28 mouse cellular contexts compared by ENCODE assay signal in the genomic region with DNA sequence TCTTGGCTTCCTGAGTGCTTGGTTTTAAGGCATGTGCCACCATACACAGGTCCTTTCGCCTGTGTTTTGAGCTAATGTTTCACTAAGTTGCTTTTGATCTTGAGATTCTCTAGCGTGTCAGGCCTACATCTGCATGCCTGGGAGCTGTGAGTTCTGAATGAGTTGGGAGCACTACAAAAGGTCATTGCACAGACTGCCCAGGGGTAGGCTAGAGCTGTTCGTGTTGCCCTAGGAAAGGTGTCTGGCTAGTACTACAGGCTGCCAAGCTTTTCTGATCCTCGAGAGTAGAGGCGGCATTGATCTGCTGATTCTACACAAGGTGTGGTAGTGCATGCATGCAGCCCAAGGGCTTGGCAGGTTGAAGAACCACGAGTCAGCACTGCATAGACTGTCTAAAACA. TPM values are rescaled to one million over a fixed set of nuclear protein-coding genes. Genes with fewer than 3 reads are reported as not detected.
DNase-seq lines count a peak whose midpoint lies in the region; ATAC-seq lines count a peak whose summit lies in the region.
"Had no signal": no experiment of that assay in that cellular context is flagged by ENCODE, and none has a peak within 500 bp of the region (broad histone marks: within the 10 kb centered on the region; RNA-seq: fewer than 3 reads in every experiment).

No protein-coding gene starts in this region.

- H3K9me3 ChIP-seq in midbrain, embryonic 13.5 days: no peaks in the 10 kb centered on the region
- H3K9me3 ChIP-seq in midbrain, embryonic 10.5 days (replicated peaks): no peaks in the 10 kb centered on the region
- H3K9me3 ChIP-seq in midbrain, embryonic 16.5 days (replicated peaks; ENCODE audit: control insufficient read depth, low read length, poor library complexity, severe bottlenecking): no peaks in the 10 kb centered on the region
- H3K9me3 ChIP-seq: forebrain, embryonic 12.5 days; G1E; heart, embryonic 13.5 days; hindbrain, embryonic 10.5 days; liver, embryonic 12.5 days; megakaryocyte, embryonic 14.5 days; neural tube, embryonic 15.5 days had no signal

- H3K4me3 ChIP-seq in midbrain, embryonic 13.5 days (replicated peaks): no peak overlapping the region
- H3K4me3 ChIP-seq in midbrain, embryonic 10.5 days: no peak overlapping the region
- H3K4me3 ChIP-seq in midbrain, embryonic 16.5 days (ENCODE audit: low read depth, low read length): no peak overlapping the region
- H3K4me3 ChIP-seq: forebrain, embryonic 12.5 days; heart, embryonic 13.5 days; hindbrain, embryonic 10.5 days; liver, embryonic 12.5 days; megakaryocyte, embryonic 14.5 days; neural tube, embryonic 15.5 days had no signal

- H3K27me3 ChIP-seq in midbrain, embryonic 13.5 days: no peaks in the 10 kb centered on the region
- no peaks in the 10 kb centered on the region for H3K27me3 ChIP-seq in midbrain, embryonic 10.5 days (ENCODE audit: low read depth, poor library complexity, severe bottlenecking)
- H3K27me3 ChIP-seq in midbrain, embryonic 16.5 days (ENCODE audit: control insufficient read depth, insufficient read depth, low read depth, low read length): no peaks in the 10 kb centered on the region
- H3K27me3 ChIP-seq: forebrain, embryonic 12.5 days; heart, embryonic 13.5 days; liver, embryonic 12.5 days; megakaryocyte, embryonic 14.5 days; neural tube, embryonic 15.5 days had no signal

- no peaks in the 10 kb centered on the region for H3K4me1 ChIP-seq in midbrain, embryonic 13.5 days (replicated peaks)
- H3K4me1 ChIP-seq in midbrain, embryonic 10.5 days: peaks cover 2% of the 10 kb centered on the region
- peaks cover 1% of the 10 kb centered on the region; the same call in 1 of the 2 replicates for H3K4me1 ChIP-seq in midbrain, embryonic 16.5 days (ENCODE audit: control insufficient read depth, insufficient read depth, low read length)
- H3K4me1 ChIP-seq: forebrain, embryonic 12.5 days; heart, embryonic 13.5 days had no signal

- no peak overlapping the region for H3K27ac ChIP-seq in midbrain, embryonic 13.5 days
- no peak overlapping the region for H3K27ac ChIP-seq in midbrain, embryonic 10.5 days (replicated peaks)
- no peak overlapping the region for H3K27ac ChIP-seq in midbrain, embryonic 16.5 days (ENCODE audit: low read length)
- H3K27ac ChIP-seq: forebrain, embryonic 12.5 days; heart, embryonic 13.5 days; hindbrain, embryonic 10.5 days; liver, embryonic 12.5 days; neural tube, embryonic 15.5 days had no signal

- H3K36me3 ChIP-seq in midbrain, embryonic 13.5 days: peaks cover 53% of the 10 kb centered on the region
- H3K36me3 ChIP-seq in midbrain, embryonic 10.5 days: peaks cover 56% of the 10 kb centered on the region
- H3K36me3 ChIP-seq in midbrain, embryonic 16.5 days (ENCODE audit: control insufficient read depth, insufficient read depth, low read length): peaks cover 24% of the 10 kb centered on the region

- H3K4me2 ChIP-seq in midbrain, embryonic 13.5 days (replicated peaks): no peak overlapping the region
- H3K4me2 ChIP-seq in midbrain, embryonic 16.5 days (ENCODE audit: low read length): no peak overlapping the region
- H3K4me2 ChIP-seq: forebrain, embryonic 12.5 days; heart, embryonic 13.5 days; liver, embryonic 12.5 days; neural tube, embryonic 15.5 days had no signal

- DNase-seq in cerebellum, adult 9-10 months: peak; percentile 8
- no peak for DNase-seq in cerebellum, postnatal 36 days
- peak; percentile 60 for DNase-seq in kidney, adult 9 months
- peak; percentile 35 for DNase-seq in kidney, postnatal 10 days
- DNase-seq in yolk sac, embryonic 10.5 days (ENCODE audit: low spot score): peak; percentile 34
- no peak for DNase-seq in midbrain, embryonic 10.5 days (ENCODE audit: low spot score)
- DNase-seq: adrenal gland, postnatal 10 days; cerebellum, adult 11 months; cerebellum, adult 9-11 months; forebrain, postnatal 0 days; heart, postnatal 10 days; layer of hippocampus, postnatal 36 days; left cerebral cortex, postnatal 4 days; liver, postnatal 0 days; lung, postnatal 36 days; midbrain, embryonic 14.5 days; retina, postnatal 1 day; right cerebral cortex, postnatal 14 days had no signal

- no peak for ATAC-seq in midbrain, embryonic 13.5 days
- ATAC-seq in midbrain, embryonic 16.5 days: no peak
- ATAC-seq: forebrain, postnatal 0 days; hindbrain, embryonic 16.5 days; liver, embryonic 12.5 days; liver, postnatal 0 days had no signal

- H3K9ac ChIP-seq in midbrain, embryonic 13.5 days (replicated peaks): no peak overlapping the region
- H3K9ac ChIP-seq in midbrain, embryonic 16.5 days (ENCODE audit: low read depth, low read length): no peak overlapping the region
- H3K9ac ChIP-seq: forebrain, embryonic 12.5 days; forebrain, postnatal 0 days; heart, embryonic 13.5 days; liver, embryonic 12.5 days; liver, postnatal 0 days; neural tube, embryonic 15.5 days had no signal

- 95% methylated on average over 6 of the region's 6 CpGs for WGBS in midbrain, embryonic 13.5 days
- 90% methylated on average over 6 of the region's 6 CpGs for WGBS in midbrain, embryonic 10.5 days
- 93% methylated on average over 6 of the region's 6 CpGs for WGBS in midbrain, embryonic 16.5 days

RNA-seq across cellular contexts. Expression of a gene that starts 5.3 kb away (rescaled TPM):
- 49.6 and 51.2 TPM in 2 replicates for polyA plus RNA-seq in midbrain, embryonic 13.5 days (2015; fragmentation: Nextera tagmentation; extraction: Ambion mirVana)
- polyA plus RNA-seq in midbrain, embryonic 10.5 days (2016; fragmentation: Nextera tagmentation; extraction: Ambion mirVana): 49.4 and 49.5 TPM in 2 replicates
- 40.4 TPM in 2 replicates for polyA plus RNA-seq in midbrain, embryonic 16.5 days (2015; fragmentation: Nextera tagmentation; extraction: Ambion mirVana)

RNA-seq across cellular contexts. Expression of a gene that starts 13.4 kb away (rescaled TPM):
- polyA plus RNA-seq in midbrain, embryonic 13.5 days (2015; fragmentation: Nextera tagmentation; extraction: Ambion mirVana): 13.7 and 14.3 TPM in 2 replicates
- 23.6 and 25.8 TPM in 2 replicates for polyA plus RNA-seq in midbrain, embryonic 10.5 days (2016; fragmentation: Nextera tagmentation; extraction: Ambion mirVana)
- polyA plus RNA-seq in midbrain, embryonic 16.5 days (2015; fragmentation: Nextera tagmentation; extraction: Ambion mirVana): 12.9 and 14.5 TPM in 2 replicates

RNA-seq across cellular contexts. Expression of a gene that starts 24.2 kb away (rescaled TPM):
- polyA plus RNA-seq in midbrain, embryonic 13.5 days (2015; fragmentation: Nextera tagmentation; extraction: Ambion mirVana): 40.0 and 44.3 TPM in 2 replicates
- 49.3 and 51.5 TPM in 2 replicates for polyA plus RNA-seq in midbrain, embryonic 10.5 days (2016; fragmentation: Nextera tagmentation; extraction: Ambion mirVana)
- polyA plus RNA-seq in midbrain, embryonic 16.5 days (2015; fragmentation: Nextera tagmentation; extraction: Ambion mirVana): 19.5 and 26.8 TPM in 2 replicates

Comparison
In these comparisons a context has a peak if more than half of its experiments do, and no peak if none do; other contexts are left out.
1. DNase-seq: peak in cerebellum, adult 9-10 months (single experiment), kidney, adult 9 months (single experiment), kidney, postnatal 10 days (single experiment) and yolk sac, embryonic 10.5 days (single experiment); none in cerebellum, postnatal 36 days (0 of 2) and midbrain, embryonic 10.5 days (single experiment).